Mouse (Mus musculus) 3T3-L1 (cell line): Measurements from ENCODE around the gene Fam149b.
"Not testable (repeated sequence)": the region's sequence is repeated elsewhere in the genome, so short reads cannot be mapped to it uniquely, and the experiment has no call there.

Experiments used
- DNase-seq: peaks from one replicate; pipeline ENCODE4 v3.0.0-alpha.2; 2015; ENCODE audit warnings: low read depth, low spot score

The Fam149b gene

DNA sequence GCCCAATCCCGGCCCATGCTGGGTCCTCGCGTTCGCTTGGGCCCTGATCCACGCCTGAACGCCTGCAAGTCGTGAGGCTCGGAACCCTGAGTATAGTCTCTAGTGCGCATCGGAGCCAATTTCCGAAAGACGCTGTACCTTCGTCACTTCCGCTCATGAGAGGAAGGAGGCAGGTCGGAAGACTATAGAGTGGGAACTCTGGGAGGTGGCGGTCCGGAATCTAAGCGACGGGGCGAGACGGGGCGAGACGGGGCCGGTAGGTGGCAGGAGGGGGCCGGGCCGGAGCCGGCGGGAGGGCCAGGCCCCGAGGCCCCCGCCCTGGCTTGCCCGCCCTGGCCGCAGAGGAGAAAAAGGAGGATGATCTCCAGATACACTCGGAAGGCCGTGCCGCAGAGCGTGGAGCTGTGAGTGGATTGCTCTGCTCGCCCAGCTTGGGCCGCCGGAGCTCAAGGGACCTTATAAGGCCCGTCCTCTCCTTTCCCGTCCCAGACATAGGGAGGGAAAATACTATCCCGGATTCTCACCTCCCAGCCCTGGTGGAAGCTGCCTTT lies at the start of gene Fam149b, which contains the start of gene Ecd:
Gene Fam149b (plus strand): TSS at position 172 of the 551 bp plus-strand sequence.
Gene Ecd (minus strand): TSS at position 131 of the 551 bp plus-strand sequence.
- peak; percentile 91 for DNase-seq

DNA sequence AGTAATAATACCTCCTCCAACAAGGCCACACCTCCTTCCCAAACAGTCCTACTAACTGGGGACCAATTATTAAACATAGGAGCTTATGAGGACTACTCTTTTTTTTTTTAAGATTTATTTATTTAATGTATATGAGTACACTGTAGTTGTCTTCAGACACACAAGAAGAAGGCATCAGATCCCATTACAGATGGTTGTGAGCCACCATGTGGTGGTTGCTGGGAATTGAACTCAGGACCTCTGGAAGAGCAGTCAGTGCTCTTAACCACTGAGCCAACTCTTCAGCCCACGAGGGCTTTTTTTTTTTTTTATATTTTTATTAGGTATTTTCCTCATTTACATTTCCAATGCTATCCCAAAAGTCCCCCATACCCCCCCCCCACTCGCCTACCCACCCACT lies 42.9 kb upstream of the Fam149b start:
- not testable (repeated sequence) for DNase-seq

- DNase-seq: no peak
Measured at GRCm38 (mm10) chr14:20315137-20315536, 32.8 kb upstream of the Fam149b start.

GRCm38 (mm10) chr14:20319420-20319819 lies 28.5 kb upstream of the Fam149b start:
- DNase-seq: peak; percentile 48

- no peak for DNase-seq
Measured at GRCm38 (mm10) chr14:20324196-20324595, 23.8 kb upstream of the Fam149b start.

DNA sequence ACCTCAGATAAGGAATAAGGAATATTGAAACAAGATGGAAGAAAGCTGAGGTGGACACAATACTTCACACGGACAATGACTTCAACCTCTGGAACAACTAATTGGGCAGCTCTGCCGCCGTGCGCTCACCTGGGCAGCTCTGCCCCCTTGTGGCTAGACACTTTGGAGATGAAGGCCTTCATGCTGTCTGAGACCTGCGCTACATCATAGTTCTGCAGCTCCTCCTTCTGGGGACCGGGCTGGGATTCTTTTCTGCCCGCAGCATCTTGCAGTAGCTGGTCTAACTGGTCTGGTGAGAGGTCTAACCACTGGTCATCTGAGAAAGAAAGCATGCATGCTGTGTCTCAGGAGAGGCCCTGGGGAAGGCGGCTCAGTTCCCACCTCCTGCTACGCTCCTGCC lies 19.5 kb upstream of the Fam149b start:
- no peak for DNase-seq

- no peak for DNase-seq
Measured at GRCm38 (mm10) chr14:20331316-20331715, 16.6 kb upstream of the Fam149b start.

GRCm38 (mm10) chr14:20339415-20339814 lies 8.5 kb upstream of the Fam149b start:
- no peak for DNase-seq

- DNase-seq: peak; percentile 39
Measured at GRCm38 (mm10) chr14:20340149-20340548, 7.8 kb upstream of the Fam149b start.

- DNase-seq: peak; percentile 15
Measured at GRCm38 (mm10) chr14:20340866-20341265, 7.1 kb upstream of the Fam149b start.

DNA sequence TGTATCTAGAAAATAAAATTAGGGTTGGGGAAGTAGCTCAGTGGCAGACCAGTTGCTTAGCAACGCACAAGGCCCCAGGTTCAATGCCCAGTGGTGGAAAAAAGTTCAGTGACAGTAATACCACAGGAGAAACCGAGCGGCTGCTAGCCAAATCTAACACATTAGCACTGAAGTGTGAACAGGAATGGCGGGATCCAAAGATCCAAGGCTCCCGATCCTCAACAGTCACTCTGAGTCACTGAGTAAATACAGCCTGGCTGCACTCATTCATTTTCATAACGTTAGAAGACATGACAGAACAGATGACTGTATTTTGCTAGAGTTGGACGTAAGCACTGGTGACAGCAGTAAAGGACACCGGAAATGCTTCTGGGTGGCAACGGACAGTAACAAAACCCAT lies 2.1 kb upstream of the Fam149b start:
- DNase-seq: peak; percentile 2

- DNase-seq: no peak
Measured at GRCm38 (mm10) chr14:20347441-20347990, 446 bp upstream of the Fam149b start.

DNA sequence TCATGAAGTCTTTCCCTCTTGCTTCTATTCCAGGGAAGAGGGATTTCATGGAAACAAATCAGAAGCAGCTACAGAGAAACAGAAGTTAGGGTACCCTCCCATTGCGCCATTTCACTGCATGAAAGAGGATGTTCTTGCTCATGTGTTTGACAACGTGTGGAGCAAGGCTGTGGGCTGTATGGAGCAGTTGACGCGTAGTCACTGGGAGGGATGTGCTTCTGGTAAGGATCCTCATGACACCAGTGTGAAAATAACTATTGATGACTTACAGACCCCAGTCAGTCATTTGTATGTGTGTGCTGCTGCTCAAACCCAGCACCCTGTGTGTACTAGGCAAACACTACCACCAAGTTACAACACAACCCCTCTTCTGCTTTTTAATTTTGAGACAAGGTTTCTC lies 15.3 kb downstream of the Fam149b start:
- DNase-seq: no peak

DNA sequence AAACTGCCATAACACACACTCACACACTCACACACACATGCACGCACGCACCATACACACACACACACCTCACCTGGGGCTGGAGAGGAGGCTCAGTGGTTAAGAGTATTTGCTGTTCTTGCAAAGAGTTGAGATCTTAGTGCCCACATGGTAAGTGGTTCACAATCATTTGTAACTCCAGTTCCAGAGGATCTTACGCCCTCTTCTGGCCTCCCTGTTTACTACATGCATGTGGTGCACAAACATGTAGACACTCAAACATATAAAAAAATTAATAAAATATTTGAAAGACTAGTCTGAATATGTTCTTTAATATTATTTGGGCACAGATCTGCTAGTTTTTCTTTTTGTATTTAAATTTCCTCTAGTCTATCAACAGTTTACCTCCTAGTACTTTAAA lies 20.3 kb downstream of the Fam149b start:
- no peak for DNase-seq

DNA sequence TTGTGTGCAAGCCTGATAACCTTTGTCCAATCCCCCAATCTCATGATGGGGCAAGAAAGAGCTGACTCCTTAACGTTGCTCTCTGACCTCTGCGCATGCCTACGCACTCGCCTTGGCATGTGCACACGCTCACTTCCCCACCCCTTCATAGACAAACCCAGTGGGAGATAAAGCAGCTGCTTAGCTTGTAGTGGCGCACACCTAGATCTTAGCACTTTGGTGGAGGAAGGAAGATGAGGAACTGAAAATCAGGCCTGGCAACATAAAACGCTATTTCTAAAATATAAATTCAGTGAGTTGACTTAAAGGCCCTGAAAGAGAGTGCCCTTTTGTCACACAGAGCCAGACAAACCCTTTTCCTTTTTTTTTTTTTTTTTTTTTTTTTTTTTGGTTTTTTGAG lies 22.8 kb downstream of the Fam149b start:
- no peak for DNase-seq

DNA sequence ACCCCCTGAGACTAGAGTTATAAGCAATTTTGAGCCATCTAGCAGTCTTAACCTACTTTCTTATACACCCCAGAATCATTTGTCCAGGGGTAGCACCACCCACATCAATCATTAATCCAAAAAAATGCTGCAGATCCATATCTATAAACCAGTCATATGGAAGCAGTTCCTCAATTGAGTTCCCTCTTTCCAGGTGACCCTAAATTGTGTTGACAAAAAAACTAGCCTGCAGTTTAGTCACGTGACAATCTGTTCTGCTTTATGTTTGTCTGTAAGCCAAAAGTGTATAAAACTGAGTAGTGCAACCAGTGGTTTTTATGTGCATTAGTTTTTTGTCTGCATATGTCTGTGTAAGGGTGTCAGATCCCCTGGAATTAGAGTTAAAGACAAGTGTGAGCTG lies 23.9 kb downstream of the Fam149b start:
- no peak for DNase-seq

DNA sequence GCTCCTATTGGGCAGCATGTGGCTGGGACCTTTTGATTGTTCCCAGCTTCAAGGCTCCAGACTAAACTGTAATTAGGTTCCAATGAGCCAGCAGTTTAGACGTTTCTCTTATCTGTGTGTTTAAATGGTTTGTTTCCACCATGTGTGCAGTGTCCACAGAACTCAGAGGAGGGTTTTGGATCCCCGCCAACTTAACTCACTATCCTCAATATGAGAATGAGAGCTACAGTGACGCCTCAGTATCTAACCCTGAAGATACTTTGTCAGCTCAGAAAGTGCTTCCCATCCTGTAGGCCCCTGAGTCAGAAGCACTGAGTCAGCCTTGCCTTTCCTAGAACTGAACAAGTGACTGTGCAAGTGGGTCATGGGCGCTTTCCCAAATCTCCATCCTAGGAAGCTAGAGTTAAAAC lies 29.2 kb downstream of the Fam149b start:
- DNase-seq: peak; percentile 17

DNA sequence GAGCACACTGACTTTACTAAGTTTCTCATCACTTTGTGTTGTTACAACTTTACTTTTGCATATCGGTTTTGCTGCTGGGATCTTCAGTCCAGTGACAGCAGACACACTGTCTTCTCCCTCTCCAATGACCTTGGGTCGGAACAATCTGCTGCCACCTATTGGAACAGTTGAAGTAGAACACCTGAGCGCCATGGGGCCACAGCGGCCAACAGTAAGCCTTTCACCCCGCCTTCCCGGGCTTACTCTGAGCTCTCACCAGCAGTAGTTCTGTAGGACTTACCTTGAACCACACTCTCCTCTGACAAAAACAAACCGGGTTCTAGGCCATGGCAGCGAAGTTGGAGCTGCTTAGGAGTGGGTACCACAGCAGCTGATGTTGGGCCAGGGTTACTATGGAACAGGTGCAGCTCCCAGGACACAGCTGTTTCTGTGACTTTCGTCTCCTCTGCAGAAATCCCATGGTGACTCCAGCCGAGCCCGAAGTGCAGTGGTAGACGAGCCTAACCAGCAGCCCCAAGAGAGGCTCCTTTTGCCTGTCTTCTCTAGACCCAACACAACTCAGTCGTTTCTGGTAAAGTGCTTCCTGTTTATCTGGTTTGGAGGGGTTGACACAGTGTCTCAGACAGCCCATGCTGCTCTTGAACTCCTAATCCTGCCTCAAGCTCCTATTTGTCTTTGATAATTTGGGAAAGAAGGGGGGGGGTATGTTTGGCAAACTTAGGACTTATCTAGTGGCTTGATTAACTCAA lies 30.5 kb downstream of the Fam149b start:
- peak; percentile 16 for DNase-seq

DNA sequence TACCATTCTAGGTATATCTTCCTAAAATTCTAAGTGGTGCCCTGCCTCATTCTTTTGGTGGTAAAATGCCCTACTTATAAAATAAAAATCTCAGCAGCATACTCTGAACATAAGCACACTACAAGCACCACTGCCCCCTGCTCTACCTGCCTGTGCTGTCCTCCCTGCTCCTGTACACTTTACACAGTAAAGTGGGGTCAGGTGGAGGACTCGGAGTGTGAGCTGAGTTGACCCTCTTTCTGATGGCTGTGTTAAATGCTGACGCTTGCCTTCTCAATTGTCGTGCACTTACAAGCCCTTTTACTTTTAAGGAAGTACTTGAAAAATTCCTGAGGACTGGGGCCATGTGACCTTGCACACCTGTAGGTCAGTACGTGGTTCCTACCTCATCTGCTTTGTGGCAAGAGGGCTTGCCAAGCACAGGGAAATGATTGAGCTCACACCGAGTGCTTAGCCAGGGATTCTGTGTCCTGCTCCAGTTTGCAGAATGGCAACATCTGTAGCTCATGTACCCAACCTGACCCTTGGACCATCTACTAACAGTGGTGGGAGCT lies 31.2 kb downstream of the Fam149b start:
- DNase-seq: no peak

DNA sequence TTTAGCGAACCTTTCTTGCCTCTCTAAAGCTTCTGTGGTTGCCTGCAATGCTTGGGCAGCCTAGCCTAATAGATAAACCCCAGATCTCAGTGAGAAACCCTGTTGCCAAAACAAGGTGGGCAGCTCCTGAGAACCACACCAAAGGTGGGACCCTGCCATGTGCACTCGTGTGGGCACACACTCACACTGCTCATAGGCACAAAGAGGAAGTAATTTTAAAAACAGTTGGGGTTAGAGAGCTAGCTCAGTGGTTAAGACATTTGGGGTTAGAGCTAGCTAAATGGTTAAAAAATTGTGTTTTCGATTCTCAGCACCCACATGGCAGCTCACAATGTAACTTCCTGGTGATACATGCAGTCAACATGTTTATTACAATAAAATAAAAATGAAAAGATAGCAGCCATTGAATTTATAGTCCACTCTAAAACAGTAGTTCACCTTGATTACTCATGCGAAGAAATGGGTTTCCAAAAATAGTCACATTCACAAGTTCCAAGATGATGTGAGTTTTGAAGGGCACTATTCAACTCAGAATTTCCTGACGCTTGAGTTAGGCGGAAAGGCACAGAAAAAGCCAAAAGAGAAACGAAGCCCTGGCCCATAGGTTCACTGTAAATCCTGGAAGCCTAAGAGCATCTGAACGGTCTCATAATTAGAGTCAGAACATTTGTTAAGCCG lies 31.9 kb downstream of the Fam149b start:
- no peak for DNase-seq

DNA sequence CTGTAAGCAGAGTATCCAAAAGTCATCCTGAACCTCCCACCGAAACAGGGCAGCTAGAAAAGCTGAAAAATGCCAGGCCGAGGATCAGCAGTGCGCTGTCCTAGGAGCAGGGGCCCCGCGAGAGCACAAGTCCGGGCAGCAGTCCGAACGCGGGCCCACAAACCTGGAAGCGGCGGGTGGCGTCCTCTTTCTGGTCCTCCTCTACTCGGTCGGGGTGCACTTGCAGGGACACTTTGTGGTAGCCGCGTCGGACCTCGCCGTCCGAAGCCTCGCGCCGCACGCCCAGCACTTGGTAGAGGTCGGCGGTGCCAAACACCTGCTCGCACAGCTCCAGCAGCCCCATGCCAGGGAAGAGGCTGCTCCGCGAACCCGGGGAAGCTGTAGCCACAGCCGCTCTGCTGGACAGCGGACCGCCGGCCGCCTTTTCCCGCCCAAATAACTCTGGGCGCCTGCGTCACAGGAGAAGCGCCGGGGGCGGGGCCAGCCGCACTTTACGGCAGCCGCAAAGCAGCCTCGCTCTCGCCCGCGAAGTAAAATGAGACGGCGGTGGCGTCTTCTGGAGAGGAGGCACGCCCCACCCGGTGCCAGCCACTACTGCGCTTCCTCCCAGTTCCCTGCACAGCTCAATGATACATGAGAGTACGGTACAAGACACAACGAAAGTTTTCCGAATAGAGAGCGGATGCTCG lies 40.6 kb downstream of the Fam149b start, which contains the start of gene Dnajc9:
Gene Dnajc9 (minus strand): TSS at position 470 of the 689 bp plus-strand sequence.
- DNase-seq: peak; percentile 86
